In genomic region chr19:25506616-25507015, GRCm38 (mm10) we compare ENCODE assay signal across 8 mouse cellular contexts. TPM values are rescaled to one million over a fixed set of nuclear protein-coding genes. Genes with fewer than 3 reads are reported as not detected.
DNase-seq lines count a peak whose midpoint lies in the region; ATAC-seq and TF ChIP-seq lines count a peak whose summit lies in the region.
"Had no signal": no experiment of that assay in that cellular context is flagged by ENCODE, and none has a peak within 500 bp of the region (broad histone marks: within the 10 kb centered on the region; RNA-seq: fewer than 3 reads in every experiment).

No protein-coding gene starts in this region.

- H3K4me1 ChIP-seq in E14TG2a.4 (replicated peaks; ENCODE audit: low read depth, low read length) = peaks cover 28% of the 10 kb centered on the region
- peaks cover 4% of the 10 kb centered on the region; the same call in 1 of the 2 replicates for H3K4me1 ChIP-seq in heart, embryonic 16.5 days (ENCODE audit: control insufficient read depth, insufficient read depth, low read length)
- H3K4me1 ChIP-seq in midbrain, embryonic 10.5 days = peaks cover 19% of the 10 kb centered on the region

- DNase-seq in ES-CJ7 (ENCODE audit: low read depth, low spot score) = peak; percentile 53
- peak; percentile 25 for DNase-seq in midbrain, embryonic 10.5 days (ENCODE audit: low spot score)
- no peak for DNase-seq in adrenal gland, postnatal 14 days
- no peak for DNase-seq in right cerebral cortex, postnatal 10 days (ENCODE audit: low spot score in 2 of 2)
- no peak for DNase-seq in B cell, adult 2 months

- peaks cover 73% of the 10 kb centered on the region for H3K27me3 ChIP-seq in E14TG2a.4 (ENCODE audit: insufficient read depth, low read length)
- H3K27me3 ChIP-seq in heart, embryonic 16.5 days (ENCODE audit: control insufficient read depth, insufficient read depth, low read length) = peaks cover 72% of the 10 kb centered on the region
- H3K27me3 ChIP-seq in midbrain, embryonic 10.5 days (ENCODE audit: low read depth, poor library complexity, severe bottlenecking) = peaks cover 92% of the 10 kb centered on the region

- 4% methylated on average over 23 of the region's 23 CpGs for WGBS in heart, embryonic 16.5 days
- 2% methylated on average over 23 of the region's 23 CpGs for WGBS in midbrain, embryonic 10.5 days

- peak overlapping the region; percentile 63 for H3K4me2 ChIP-seq in heart, embryonic 16.5 days (ENCODE audit: low read depth, low read length)

- H3K4me3 ChIP-seq in E14TG2a.4 (replicated peaks; ENCODE audit: low read length) = peak overlapping the region; percentile 78
- H3K4me3 ChIP-seq in heart, embryonic 16.5 days (ENCODE audit: low read length) = peak overlapping the region; percentile 47
- peak overlapping the region; percentile 45 for H3K4me3 ChIP-seq in midbrain, embryonic 10.5 days

- H3K27ac ChIP-seq in heart, embryonic 16.5 days (ENCODE audit: low read length) = no peak overlapping the region
- H3K27ac ChIP-seq in midbrain, embryonic 10.5 days (replicated peaks) = no peak overlapping the region

- TF ChIP-seq CTCF in E14TG2a.4 (conservative IDR thresholded peaks at IDR 0.05; ENCODE audit: low read length) = no peak

- peaks cover 17% of the 10 kb centered on the region for H3K36me3 ChIP-seq in E14TG2a.4 (ENCODE audit: insufficient read depth, low read length)
- no peaks in the 10 kb centered on the region for H3K36me3 ChIP-seq in heart, embryonic 16.5 days (ENCODE audit: control insufficient read depth, insufficient read depth)
- H3K36me3 ChIP-seq in midbrain, embryonic 10.5 days = no peaks in the 10 kb centered on the region

- no peak for ATAC-seq in heart, embryonic 16.5 days (replicated peaks; ENCODE audit: extremely low read depth, insufficient read depth, low FRiP score)

- H3K9me3 ChIP-seq in E14TG2a.4 (ENCODE audit: low read length) = no peaks in the 10 kb centered on the region; the same call in 1 of the 2 replicates
- no peaks in the 10 kb centered on the region for H3K9me3 ChIP-seq in heart, embryonic 16.5 days (replicated peaks; ENCODE audit: control insufficient read depth, low read length)
- H3K9me3 ChIP-seq in midbrain, embryonic 10.5 days (replicated peaks) = no peaks in the 10 kb centered on the region

- H3K9ac ChIP-seq in heart, embryonic 16.5 days (ENCODE audit: low read length) = no peak overlapping the region

RNA-seq across cellular contexts. Expression of gene Dmrt1, which starts 1.2 kb away (rescaled TPM):
- not detected in 2 replicates for polyA plus RNA-seq in heart, embryonic 16.5 days (2015; fragmentation: Nextera tagmentation; extraction: Ambion mirVana)
- 0.07 TPM in 1 of 2 replicates, not detected in the other for polyA plus RNA-seq in midbrain, embryonic 10.5 days (2016; fragmentation: Nextera tagmentation; extraction: Ambion mirVana)
- not detected in 2 replicates for total RNA-seq in adrenal gland, postnatal 14 days (2021)
- polyA plus RNA-seq: thymus, postnatal 0 days had no signal

Comparison
In these comparisons a context has a peak if more than half of its experiments do, and no peak if none do; other contexts are left out.
1. DNase-seq: peak in ES-CJ7 (single experiment) and midbrain, embryonic 10.5 days (single experiment); none in adrenal gland, postnatal 14 days (single experiment), right cerebral cortex, postnatal 10 days (0 of 2) and B cell, adult 2 months (0 of 2).
2. Peak in every context shown above with its lines, with median percentiles within 50 percentile points of each other: H3K4me3 ChIP-seq.